Mouse (Mus musculus) hindbrain, embryonic 16.5 days (tissue): ENCODE results near the gene Kdm5c. TPM values are rescaled to one million over a fixed set of nuclear protein-coding genes. Genes with fewer than 3 reads are reported as not detected.
"Not testable (repeated sequence)": the region's sequence is repeated elsewhere in the genome, so short reads cannot be mapped to it uniquely, and the experiment has no call there.

Experiments used
- ATAC-seq: fragments of 200-750 bp; cut with Nextera tagmentation; 2 replicates; pipeline ENCODE4 v1.8.0; 2017; ENCODE audit warnings: moderate TSS enrichment, moderate library complexity
- H3K27ac ChIP-seq: fragments of 300-500 bp; sonication (generic); 2 replicates; pipeline ENCODE4 v1.5.1; 2014; ENCODE audit warnings: low read depth, mild to moderate bottlenecking, control low read depth, low read length, moderate library complexity
- H3K27me3 ChIP-seq: fragments of 300-500 bp; sonication (generic); replicated peaks from 2 replicates; pipeline ENCODE4 v1.6.1; 2014; ENCODE audit warnings: low read length; ENCODE audit not compliant: control insufficient read depth, insufficient read depth
- H3K36me3 ChIP-seq: fragments of 300-500 bp; sonication (generic); 2 replicates; pipeline ENCODE4 v1.6.1; 2014; ENCODE audit warnings: mild to moderate bottlenecking, low read length, moderate library complexity, mixed read lengths; ENCODE audit not compliant: control insufficient read depth, insufficient read depth
- H3K4me1 ChIP-seq: fragments of 300-500 bp; sonication (generic); 2 replicates; pipeline ENCODE4 v1.6.1; 2014; ENCODE audit warnings: low read depth, low read length; ENCODE audit not compliant: control insufficient read depth, insufficient read depth
- H3K4me2 ChIP-seq: fragments of 300-500 bp; sonication (generic); 2 replicates; pipeline ENCODE4 v1.6.1; 2014; ENCODE audit warnings: mild to moderate bottlenecking, low read length, control low read depth, moderate library complexity
- H3K4me3 ChIP-seq: fragments of 300-500 bp; sonication (generic); 2 replicates; pipeline ENCODE4 v1.5.1; 2014; ENCODE audit warnings: mild to moderate bottlenecking, low read length, control low read depth, moderate library complexity
- H3K9ac ChIP-seq: fragments of 300-500 bp; sonication (generic); 2 replicates; pipeline ENCODE4 v1.6.1; 2014; ENCODE audit warnings: low read depth, mild to moderate bottlenecking, control low read depth, low read length, moderate library complexity
- H3K9me3 ChIP-seq: fragments of 300-500 bp; sonication (generic); 2 replicates; pipeline ENCODE4 v1.6.1; 2014; ENCODE audit warnings: mild to moderate bottlenecking, low read length, moderate library complexity; ENCODE audit not compliant: control insufficient read depth
- WGBS: fragments of 180-500 bp; shearing (Covaris S2); extraction: QIAGEN DNeasy Blood & Tissue Kit; methylation state at CpG from one replicate; pipeline ENCODE4 v1.1.7; 2014; 5-methylcytosine and 5-hydroxymethylcytosine counted together
- polyA plus RNA-seq: library from polyadenylated mRNA; unstranded; fragments of >200 nt; fragmentation: Nextera tagmentation; extraction: Ambion mirVana; gene quantifications from 2 replicates; pipeline ENCODE4 v1.2.1, GENCODE M21; 2015

Gene Kdm5c
- polyA plus RNA-seq, 1 experiment from 2014 or later: 23.6 TPM

GRCm38 (mm10) chrX:152244492-152245189 is 11.8 kb downstream of the Kdm5c start:
- Histone ChIP-seq H3K27me3 (no peaks in the 10 kb centered on the region), H3K4me1 (no peaks in the 10 kb centered on the region), H3K9me3 (no peaks in the 10 kb centered on the region), H3K27ac (no peak overlapping the region), H3K4me3 (no peak overlapping the region), H3K36me3 (peaks cover 59% of the 10 kb centered on the region), H3K9ac (no peak overlapping the region), H3K4me2 (no peak overlapping the region)
- ATAC-seq: no peak
- WGBS: 98% methylated on average over 2 of the region's 2 CpGs

DNA sequence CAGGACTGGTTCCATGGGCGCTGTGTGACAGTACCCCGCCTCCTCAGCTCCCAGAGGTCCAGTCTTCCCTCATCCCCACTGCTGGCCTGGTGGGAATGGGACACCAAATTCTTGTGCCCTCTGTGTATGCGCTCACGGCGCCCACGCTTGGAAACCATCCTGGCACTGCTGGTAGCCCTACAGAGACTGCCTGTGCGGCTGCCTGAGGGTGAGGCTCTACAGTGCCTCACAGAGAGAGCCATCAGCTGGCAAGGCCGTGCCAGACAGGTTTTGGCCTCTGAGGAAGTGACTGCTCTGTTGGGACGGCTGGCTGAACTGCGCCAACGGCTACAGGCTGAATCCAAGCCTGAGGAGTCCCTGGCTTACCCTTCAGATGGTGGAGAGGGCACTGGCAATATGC is 38.4 kb downstream of the Kdm5c start:
- Histone ChIP-seq H3K4me3 (no peak overlapping the region), H3K27ac (no peak overlapping the region), H3K27me3 (no peaks in the 10 kb centered on the region), H3K4me1 (no peaks in the 10 kb centered on the region), H3K9ac (no peak overlapping the region), H3K4me2 (no peak overlapping the region), H3K36me3 (peaks cover 63% of the 10 kb centered on the region), H3K9me3 (no peaks in the 10 kb centered on the region)
- 88% methylated on average over 10 of the region's 11 CpGs for WGBS
- ATAC-seq: no peak

- H3K9ac ChIP-seq: no peak overlapping the region
- no peak for ATAC-seq
- H3K27me3 ChIP-seq: no peaks in the 10 kb centered on the region
- H3K36me3 ChIP-seq: peaks cover 10% of the 10 kb centered on the region; the same call in 1 of the 2 replicates
- H3K4me3 ChIP-seq: no peak overlapping the region
- no peak overlapping the region for H3K27ac ChIP-seq
- no peaks in the 10 kb centered on the region for H3K9me3 ChIP-seq
- 90% methylated on average over 6 of the region's 6 CpGs for WGBS
- no peak overlapping the region for H3K4me2 ChIP-seq
- H3K4me1 ChIP-seq: no peaks in the 10 kb centered on the region
Observed at GRCm38 (mm10) chrX:152279384-152279783, 46.6 kb downstream of the Kdm5c start.

DNA sequence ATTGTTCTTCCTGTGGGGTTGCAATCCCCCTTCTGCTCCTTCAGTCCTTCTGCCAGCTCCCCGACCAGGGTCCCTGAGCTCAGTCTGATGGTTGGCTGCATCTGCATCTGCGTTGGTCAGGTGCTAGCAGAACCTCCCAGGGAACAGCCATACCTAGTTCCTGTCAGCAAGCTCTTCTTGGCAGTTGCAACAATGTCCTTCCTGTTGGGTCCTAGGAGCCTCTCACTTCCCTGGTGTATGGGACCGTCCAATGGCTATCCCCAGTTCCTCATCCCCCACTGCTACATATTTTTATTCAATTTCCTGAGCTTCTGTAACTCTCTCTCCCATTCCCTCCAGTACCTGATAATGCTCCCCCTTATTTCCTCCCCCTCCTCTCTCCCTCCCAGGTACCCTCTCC is 51.9 kb downstream of the Kdm5c start:
- H3K4me2 ChIP-seq: no peak overlapping the region
- no peaks in the 10 kb centered on the region for H3K36me3 ChIP-seq
- 88% methylated on average over 3 of the region's 3 CpGs for WGBS
- no peaks in the 10 kb centered on the region for H3K9me3 ChIP-seq
- H3K9ac ChIP-seq: no peak overlapping the region
- H3K27ac ChIP-seq: no peak overlapping the region
- H3K4me1 ChIP-seq: no peaks in the 10 kb centered on the region
- H3K27me3 ChIP-seq: no peaks in the 10 kb centered on the region
- no peak overlapping the region for H3K4me3 ChIP-seq
- no peak for ATAC-seq

GRCm38 (mm10) chrX:152287026-152287425 is 54.2 kb downstream of the Kdm5c start:
- H3K4me3 ChIP-seq, H3K4me1 ChIP-seq, H3K9ac ChIP-seq, H3K27ac ChIP-seq, H3K36me3 ChIP-seq, H3K27me3 ChIP-seq, H3K4me2 ChIP-seq, ATAC-seq, H3K9me3 ChIP-seq: not testable (repeated sequence)
- WGBS: 83% methylated on average over 1 of the region's 1 CpGs

DNA sequence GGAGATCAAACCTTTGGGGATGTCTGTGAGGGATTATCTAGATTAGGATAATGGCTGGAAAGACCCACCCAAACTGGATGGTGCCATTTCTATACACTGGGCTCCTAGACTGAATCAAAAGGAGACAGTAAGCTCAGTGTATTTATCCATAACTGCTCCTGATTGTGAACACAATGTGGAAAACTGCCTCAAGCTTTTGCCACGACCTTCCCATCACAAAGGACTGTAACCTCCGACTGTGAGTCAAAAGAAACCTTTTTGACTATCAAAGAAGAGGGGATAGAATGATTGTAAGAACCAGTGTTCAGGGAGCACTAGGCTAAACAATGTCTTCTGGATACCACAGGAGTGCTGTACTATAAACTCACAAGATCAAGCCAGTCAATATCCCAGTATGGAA is 73.4 kb downstream of the Kdm5c start:
- H3K4me1 ChIP-seq: no peaks in the 10 kb centered on the region
- ATAC-seq: no peak
- no peak overlapping the region for H3K27ac ChIP-seq
- no peak overlapping the region for H3K9ac ChIP-seq
- no peaks in the 10 kb centered on the region for H3K9me3 ChIP-seq
- H3K36me3 ChIP-seq: no peaks in the 10 kb centered on the region
- WGBS: 75% methylated on average over 2 of the region's 2 CpGs
- no peak overlapping the region for H3K4me3 ChIP-seq
- H3K27me3 ChIP-seq: peaks cover 2% of the 10 kb centered on the region; the same call in 1 of the 2 replicates
- H3K4me2 ChIP-seq: no peak overlapping the region

GRCm38 (mm10) chrX:152307371-152307770 is 74.6 kb downstream of the Kdm5c start:
- no peak for ATAC-seq

GRCm38 (mm10) chrX:152307942-152308341 is 75.1 kb downstream of the Kdm5c start:
- WGBS: 53% methylated on average over 2 of the region's 2 CpGs
- peak; percentile 75 for ATAC-seq
- no peak overlapping the region for H3K4me3 ChIP-seq
- no peaks in the 10 kb centered on the region for H3K4me1 ChIP-seq
- H3K4me2 ChIP-seq: no peak overlapping the region
- no peaks in the 10 kb centered on the region for H3K9me3 ChIP-seq
- H3K27ac ChIP-seq: no peak overlapping the region
- H3K9ac ChIP-seq: no peak overlapping the region
- no peaks in the 10 kb centered on the region for H3K36me3 ChIP-seq
- H3K27me3 ChIP-seq: peaks cover 2% of the 10 kb centered on the region; the same call in 1 of the 2 replicates

More at GRCm38 (mm10) chrX:152307371-152307770, 74.6 kb downstream of the Kdm5c start:
- Histone ChIP-seq H3K4me2 (no peak overlapping the region), H3K27ac (no peak overlapping the region), H3K9ac (no peak overlapping the region), H3K9me3 (no peaks in the 10 kb centered on the region), H3K4me3 (no peak overlapping the region), H3K27me3 (peaks cover 2% of the 10 kb centered on the region; the same call in 1 of the 2 replicates), H3K4me1 (no peaks in the 10 kb centered on the region), H3K36me3 (no peaks in the 10 kb centered on the region)

GRCm38 (mm10) chrX:152320535-152320934 is 87.7 kb downstream of the Kdm5c start:
- Histone ChIP-seq H3K9ac (no peak overlapping the region), H3K4me3 (no peak overlapping the region), H3K27me3 (no peaks in the 10 kb centered on the region; the same call in 1 of the 2 replicates), H3K4me2 (no peak overlapping the region), H3K36me3 (no peaks in the 10 kb centered on the region), H3K4me1 (no peaks in the 10 kb centered on the region), H3K27ac (no peak overlapping the region), H3K9me3 (no peaks in the 10 kb centered on the region)
- WGBS: 82% methylated on average over 4 of the region's 4 CpGs
- ATAC-seq: no peak
